ENCODE assay signal across 10 mouse cellular contexts in genomic region chr3:101528157-101528899, GRCm38 (mm10).
A peak's percentile ranks its signal among the peaks of the same experiment; 100 is the strongest.
DNase-seq lines count a peak whose midpoint lies in the region; ATAC-seq lines count a peak whose summit lies in the region.
"Had no signal": no experiment of that assay in that cellular context is flagged by ENCODE, and none has a peak within 500 bp of the region (broad histone marks: within the 10 kb centered on the region; RNA-seq: fewer than 3 reads in every experiment).

No protein-coding gene starts in this region.

- no peak for ATAC-seq in heart, embryonic 13.5 days (ENCODE audit: extremely low read depth, insufficient number of reproducible peaks, low FRiP score, low TSS enrichment)
- ATAC-seq in neural tube, embryonic 14.5 days (ENCODE audit: low read depth): peak; percentile 48; the same call in 1 of the 2 replicates
- ATAC-seq: Patski had no signal

- peak; percentile 66 for DNase-seq in kidney, adult 9 months
- DNase-seq in kidney, postnatal 10 days: no peak
- DNase-seq in limb, embryonic 10.5 days (ENCODE audit: low spot score): no peak
- DNase-seq in thymus, adult 18-20 months: no peak
- DNase-seq in testis, postnatal 10 days (ENCODE audit: low spot score): no peak
- DNase-seq: right cerebral cortex, adult 18-20 months had no signal

- no peaks in the 10 kb centered on the region for H3K9me3 ChIP-seq in heart, embryonic 13.5 days
- no peaks in the 10 kb centered on the region for H3K9me3 ChIP-seq in limb, embryonic 10.5 days (replicated peaks)
- no peaks in the 10 kb centered on the region for H3K9me3 ChIP-seq in neural tube, embryonic 14.5 days (ENCODE audit: control insufficient read depth, low read length)

- H3K9ac ChIP-seq in heart, embryonic 13.5 days: peak overlapping the region; percentile 65
- no peak overlapping the region for H3K9ac ChIP-seq in neural tube, embryonic 14.5 days (replicated peaks; ENCODE audit: low read depth, low read length)
- H3K9ac ChIP-seq: liver, embryonic 14.5 days had no signal

- no peak overlapping the region for H3K4me3 ChIP-seq in heart, embryonic 13.5 days
- H3K4me3 ChIP-seq in limb, embryonic 10.5 days: no peak overlapping the region
- no peak overlapping the region for H3K4me3 ChIP-seq in neural tube, embryonic 14.5 days (ENCODE audit: low read depth, low read length)

- no peak overlapping the region for H3K4me2 ChIP-seq in heart, embryonic 13.5 days
- H3K4me2 ChIP-seq in neural tube, embryonic 14.5 days (ENCODE audit: low read depth, low read length): no peak overlapping the region

- no peaks in the 10 kb centered on the region for H3K36me3 ChIP-seq in heart, embryonic 13.5 days
- H3K36me3 ChIP-seq in limb, embryonic 10.5 days: no peaks in the 10 kb centered on the region
- H3K36me3 ChIP-seq in neural tube, embryonic 14.5 days (ENCODE audit: control insufficient read depth, insufficient read depth, low read length): no peaks in the 10 kb centered on the region

- H3K27me3 ChIP-seq in heart, embryonic 13.5 days (replicated peaks): no peaks in the 10 kb centered on the region
- no peaks in the 10 kb centered on the region for H3K27me3 ChIP-seq in limb, embryonic 10.5 days (ENCODE audit: low read depth, poor library complexity, severe bottlenecking)
- H3K27me3 ChIP-seq in neural tube, embryonic 14.5 days (ENCODE audit: control insufficient read depth, insufficient read depth, low read length): no peaks in the 10 kb centered on the region
- H3K27me3 ChIP-seq: Patski had no signal

- WGBS in heart, embryonic 13.5 days: 56% methylated on average over 7 of the region's 8 CpGs
- 35% methylated on average over 7 of the region's 8 CpGs for WGBS in limb, embryonic 10.5 days
- whole genome bisulfite sequencing in neural tube, embryonic 14.5 days: 9% methylated on average over 6 of the region's 8 CpGs

- peaks cover 42% of the 10 kb centered on the region for H3K4me1 ChIP-seq in heart, embryonic 13.5 days
- peaks cover 16% of the 10 kb centered on the region for H3K4me1 ChIP-seq in limb, embryonic 10.5 days
- peaks cover 11% of the 10 kb centered on the region for H3K4me1 ChIP-seq in neural tube, embryonic 14.5 days (ENCODE audit: control insufficient read depth, insufficient read depth, low read length)

- H3K27ac ChIP-seq in heart, embryonic 13.5 days (replicated peaks): no peak overlapping the region
- H3K27ac ChIP-seq in limb, embryonic 10.5 days: peak overlapping the region; percentile 32
- 0 out of 2 replicates have a peak overlapping the region, but pooled peaks have one; percentile 12 for H3K27ac ChIP-seq in neural tube, embryonic 14.5 days (ENCODE audit: low read depth, low read length)
- H3K27ac ChIP-seq: liver, embryonic 14.5 days had no signal
